Mouse (Mus musculus) fibroblast of lung, adult 2 months (primary cell): Measurements from ENCODE around the gene Rps29.
A peak's percentile ranks its signal among the peaks of the same experiment; 100 is the strongest.

Source experiments
- DNase-seq: peaks from one replicate; pipeline ENCODE4 v3.0.0-alpha.2; 2011; ENCODE audit warnings: low read depth

Gene Rps29

GRCm38 (mm10) chr12:69158765-69159577 lies at the start of gene Rps29:
Rps29 (minus strand) TSS chr12:69159186.
- peak; percentile 98 for DNase-seq

- DNase-seq, result no peak
These were observed 49.5 kb upstream of the Rps29 start for GRCm38 (mm10) chr12:69208520-69208919.

- no peak for DNase-seq
These were observed 48.9 kb upstream of the Rps29 start for GRCm38 (mm10) chr12:69207926-69208325.

- DNase-seq, result no peak
These were observed 48.4 kb upstream of the Rps29 start for GRCm38 (mm10) chr12:69207396-69207795.

- no peak for DNase-seq
These were observed 45.3 kb upstream of the Rps29 start, which contains the start of gene Gm49384 for GRCm38 (mm10) chr12:69204052-69204833. Gm49384 (minus strand) TSS chr12:69204267.

GRCm38 (mm10) chr12:69198985-69199384 lies 40.0 kb upstream of the Rps29 start:
- no peak for DNase-seq

- DNase-seq, result no peak
These were observed 39.2 kb upstream of the Rps29 start, which contains the start of gene Dnaaf2 for GRCm38 (mm10) chr12:69198164-69198535. Dnaaf2 (minus strand) TSS chr12:69198429.

- no peak for DNase-seq
These were observed 38.6 kb upstream of the Rps29 start for GRCm38 (mm10) chr12:69197378-69198163.

GRCm38 (mm10) chr12:69196444-69197377 lies 37.7 kb upstream of the Rps29 start, which contains the start of gene Gm49383:
Gm49383 (minus strand) TSS chr12:69197104.
- peak; percentile 29 for DNase-seq

- DNase-seq, result no peak
These were observed 33.7 kb upstream of the Rps29 start for GRCm38 (mm10) chr12:69192637-69193036.

GRCm38 (mm10) chr12:69191396-69191795 lies 32.4 kb upstream of the Rps29 start:
- DNase-seq, result no peak

GRCm38 (mm10) chr12:69190522-69190921 lies 31.5 kb upstream of the Rps29 start:
- no peak for DNase-seq

- no peak for DNase-seq
These were observed 31.1 kb upstream of the Rps29 start for GRCm38 (mm10) chr12:69190074-69190473.

- DNase-seq, result no peak
These were observed 28.0 kb upstream of the Rps29 start for GRCm38 (mm10) chr12:69186811-69187471.

- DNase-seq, result no peak
These were observed 26.4 kb upstream of the Rps29 start for GRCm38 (mm10) chr12:69185371-69185770.

- no peak for DNase-seq
These were observed 25.6 kb upstream of the Rps29 start for GRCm38 (mm10) chr12:69184342-69185295.

GRCm38 (mm10) chr12:69183583-69184308 lies 24.8 kb upstream of the Rps29 start, which contains the start of the genes Rpl36al and Mgat2:
Rpl36al (minus strand) TSS chr12:69184083.
Mgat2 (plus strand) TSS chr12:69184157.
- DNase-seq, result peak; percentile 89

- DNase-seq, result no peak
These were observed 22.8 kb upstream of the Rps29 start for GRCm38 (mm10) chr12:69181800-69182199.
